ENCODE assay signal across 9 mouse cellular contexts in the genomic region with DNA sequence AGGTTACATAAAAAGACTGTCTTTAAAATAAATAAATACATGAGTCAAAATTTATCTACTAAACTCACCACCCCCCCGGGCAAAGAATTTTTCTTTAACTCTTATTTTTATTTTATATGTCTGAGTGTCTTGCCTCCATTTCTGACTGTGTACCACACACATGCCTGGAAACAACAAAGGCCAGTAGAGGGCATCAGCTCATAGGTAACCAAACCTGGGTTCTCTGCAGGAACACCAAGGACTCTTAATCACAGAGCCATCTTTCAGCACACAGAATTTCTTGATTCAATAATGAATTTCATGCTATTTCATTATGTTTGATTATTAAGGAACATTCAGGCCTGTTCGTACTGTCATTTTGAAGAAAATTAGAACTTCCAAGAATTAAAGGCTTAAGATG.
DNase-seq lines count a peak whose midpoint lies in the region; ATAC-seq lines count a peak whose summit lies in the region.
"Had no signal": no experiment of that assay in that cellular context is flagged by ENCODE, and none has a peak within 500 bp of the region (broad histone marks: within the 10 kb centered on the region; RNA-seq: fewer than 3 reads in every experiment).

No protein-coding gene starts in this region.

- H3K27me3 ChIP-seq in embryonic facial prominence, embryonic 11.5 days (ENCODE audit: control insufficient read depth, insufficient read depth, low read length), result no peaks in the 10 kb centered on the region
- no peaks in the 10 kb centered on the region for H3K27me3 ChIP-seq in embryonic facial prominence, embryonic 10.5 days (replicated peaks; ENCODE audit: low read depth, poor library complexity, severe bottlenecking)
- no peaks in the 10 kb centered on the region for H3K27me3 ChIP-seq in liver, embryonic 11.5 days (replicated peaks; ENCODE audit: control insufficient read depth, insufficient read depth, low read length)

- H3K9me3 ChIP-seq in embryonic facial prominence, embryonic 11.5 days (replicated peaks; ENCODE audit: control insufficient read depth, low read length), result no peaks in the 10 kb centered on the region
- no peaks in the 10 kb centered on the region for H3K9me3 ChIP-seq in embryonic facial prominence, embryonic 10.5 days
- no peaks in the 10 kb centered on the region for H3K9me3 ChIP-seq in liver, embryonic 11.5 days (ENCODE audit: control insufficient read depth, low read length)
- H3K9me3 ChIP-seq: G1E had no signal

- H3K27ac ChIP-seq in embryonic facial prominence, embryonic 11.5 days (replicated peaks; ENCODE audit: low read depth, low read length), result no peak overlapping the region
- H3K27ac ChIP-seq in embryonic facial prominence, embryonic 10.5 days (replicated peaks), result no peak overlapping the region
- no peak overlapping the region for H3K27ac ChIP-seq in liver, embryonic 11.5 days (ENCODE audit: low read depth, low read length)

- no peak overlapping the region for H3K4me3 ChIP-seq in embryonic facial prominence, embryonic 11.5 days (ENCODE audit: low read depth, low read length)
- no peak overlapping the region for H3K4me3 ChIP-seq in embryonic facial prominence, embryonic 10.5 days
- no peak overlapping the region for H3K4me3 ChIP-seq in liver, embryonic 11.5 days (ENCODE audit: low read depth, low read length)

- 86% methylated on average over 2 of the region's 2 CpGs for WGBS in embryonic facial prominence, embryonic 11.5 days
- WGBS in embryonic facial prominence, embryonic 10.5 days, result 92% methylated on average over 2 of the region's 2 CpGs
- 91% methylated on average over 2 of the region's 2 CpGs for WGBS in liver, embryonic 11.5 days

- peaks cover 2% of the 10 kb centered on the region; the same call in 1 of the 2 replicates for H3K36me3 ChIP-seq in embryonic facial prominence, embryonic 11.5 days (replicated peaks; ENCODE audit: control insufficient read depth, insufficient read depth, low read depth, low read length)
- H3K36me3 ChIP-seq in embryonic facial prominence, embryonic 10.5 days (replicated peaks), result peaks cover 96% of the 10 kb centered on the region
- H3K36me3 ChIP-seq in liver, embryonic 11.5 days (ENCODE audit: control insufficient read depth, insufficient read depth, low read length), result peaks cover 21% of the 10 kb centered on the region

- H3K9ac ChIP-seq in embryonic facial prominence, embryonic 11.5 days (replicated peaks; ENCODE audit: low read length), result no peak overlapping the region
- no peak overlapping the region for H3K9ac ChIP-seq in liver, embryonic 11.5 days (ENCODE audit: low read depth, low read length)

- no peaks in the 10 kb centered on the region for H3K4me1 ChIP-seq in embryonic facial prominence, embryonic 11.5 days (ENCODE audit: control insufficient read depth, insufficient read depth, low read length)
- H3K4me1 ChIP-seq in embryonic facial prominence, embryonic 10.5 days, result no peaks in the 10 kb centered on the region
- H3K4me1 ChIP-seq in liver, embryonic 11.5 days (replicated peaks; ENCODE audit: control insufficient read depth, insufficient read depth, low read length), result no peaks in the 10 kb centered on the region

- no peak overlapping the region for H3K4me2 ChIP-seq in embryonic facial prominence, embryonic 11.5 days (ENCODE audit: low read depth, low read length)
- H3K4me2 ChIP-seq in liver, embryonic 11.5 days, result no peak overlapping the region

- peak; percentile 55 for DNase-seq in embryonic facial prominence, embryonic 11.5 days (ENCODE audit: low spot score)
- no peak for DNase-seq in embryonic facial prominence, embryonic 10.5 days (ENCODE audit: low spot score)
- DNase-seq in liver, result peak; percentile 16
- DNase-seq in liver, embryonic 11.5 days (ENCODE audit: low spot score), result no peak
- DNase-seq in cerebellum, adult 11-12 months, result peak; percentile 27
- peak; percentile 54 for DNase-seq in kidney, postnatal 10 days
- DNase-seq in spleen, postnatal 36 days (ENCODE audit: low spot score in 2 of 2), result peak; percentile 13 to 24
- DNase-seq in urinary bladder, postnatal 4 days (ENCODE audit: low spot score in 2 of 2), result no peak

- no peak for ATAC-seq in embryonic facial prominence, embryonic 11.5 days (replicated peaks; ENCODE audit: insufficient number of reproducible peaks, low FRiP score, low TSS enrichment, low read depth)
- ATAC-seq in liver, embryonic 11.5 days (replicated peaks; ENCODE audit: low FRiP score), result no peak

Comparison
In these comparisons a context has a peak if more than half of its experiments do, and no peak if none do; other contexts are left out.
1. DNase-seq: peak in embryonic facial prominence, embryonic 11.5 days (single experiment), liver (single experiment), cerebellum, adult 11-12 months (single experiment), kidney, postnatal 10 days (single experiment) and spleen, postnatal 36 days (2 of 2); none in embryonic facial prominence, embryonic 10.5 days (single experiment), liver, embryonic 11.5 days (single experiment) and urinary bladder, postnatal 4 days (0 of 2).